Mouse (Mus musculus) CH12.LX (cell line): ENCODE results near the gene Creg1.

Experiments
- CTCF ChIP-seq, 2 experiments: IDR thresholded peaks in 1 of 2; conservative IDR thresholded peaks in 1 of 2; 2 replicates each; pipeline ENCODE4 v1.5.1; 2011 to 2012; ENCODE audit warnings: low read depth in 2 of 2, low read length in 2 of 2, improper control_type of control experiment in 1 of 2, inconsistent platforms in 1 of 2, mild to moderate bottlenecking in 1 of 2, moderate library complexity in 1 of 2
- MXI1 ChIP-seq: IDR thresholded peaks from 2 replicates; pipeline ENCODE4 v1.6.1; 2011; ENCODE audit warnings: mild to moderate bottlenecking, low read depth, low read length, improper control_type of control experiment
- RCOR1 ChIP-seq: conservative IDR thresholded peaks from 2 replicates; pipeline ENCODE4 v1.6.1; 2012; ENCODE audit warnings: low read depth, mild to moderate bottlenecking, inconsistent platforms, low read length, improper control_type of control experiment
- TBP ChIP-seq: conservative IDR thresholded peaks from 2 replicates; pipeline ENCODE4 v1.6.1; 2011; ENCODE audit warnings: low read depth, low read length, improper control_type of control experiment

- TF ChIP-seq RCOR1 (no peak), TBP (no peak), MXI1 (no peak), CTCF (conservative IDR thresholded peaks at IDR 0.05 in 1 of 2, IDR thresholded peaks at IDR 0.05 in 1 of 2; ENCODE audit: low read depth in 2 of 2, low read length in 2 of 2) (no peak)
Measured at GRCm38 (mm10) chr1:165817264-165817663, 53.7 kb downstream of the Creg1 start.
